Mouse (Mus musculus): ENCODE data around the gene Ube2g2.

Gene Ube2g2

DNA sequence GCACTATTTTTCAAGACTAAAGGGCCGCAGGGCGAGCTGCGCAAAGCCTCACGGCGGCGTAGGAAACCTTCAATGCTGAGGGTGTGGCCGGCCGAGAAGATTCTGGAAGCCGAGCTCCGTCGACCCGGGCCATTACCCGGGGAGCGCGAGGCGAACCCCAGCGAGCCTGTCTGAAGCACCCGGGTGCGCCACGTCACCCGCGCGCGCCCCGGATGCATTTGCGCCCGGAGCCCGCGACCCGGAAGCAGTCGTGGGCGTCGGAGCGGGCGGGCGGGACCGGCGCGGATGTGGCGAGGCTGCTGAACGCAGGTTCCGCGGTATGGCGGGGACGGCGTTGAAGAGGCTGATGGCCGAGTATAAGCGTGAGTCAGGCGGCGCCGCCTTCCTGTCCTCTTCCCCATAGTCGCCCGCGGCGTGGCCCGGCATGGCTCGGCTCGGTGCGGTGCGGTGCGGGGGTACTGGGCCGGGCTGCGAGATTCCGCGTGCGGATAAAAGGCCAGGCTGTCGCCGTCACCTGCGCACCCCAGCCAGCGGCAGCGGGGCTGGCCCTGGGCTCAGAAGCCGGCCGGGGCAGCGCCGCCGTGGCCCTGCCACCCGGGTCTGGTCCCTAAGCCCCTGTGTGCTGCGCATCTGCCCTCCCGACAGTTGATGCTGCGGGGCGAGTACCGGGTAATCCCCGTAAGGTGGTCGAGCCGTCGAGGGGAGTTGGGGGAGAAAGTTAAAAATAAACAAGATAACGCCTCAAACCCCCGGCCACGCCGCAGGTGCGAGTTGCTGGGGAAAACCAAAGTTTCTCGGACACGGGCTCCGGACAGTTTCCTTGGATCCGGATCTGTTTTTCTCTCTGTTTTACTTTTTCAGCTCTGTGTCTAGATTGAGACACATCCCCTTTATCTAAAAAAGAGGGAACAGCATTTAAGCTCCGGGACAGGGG, at the start of gene Ube2g2:
Gene Ube2g2 (plus strand): TSS at position 221 of the 934 bp plus-strand sequence.
- peak; percentile 85 to 88 for DNase-seq (ENCODE audit: low spot score in 2 of 2)

DNA sequence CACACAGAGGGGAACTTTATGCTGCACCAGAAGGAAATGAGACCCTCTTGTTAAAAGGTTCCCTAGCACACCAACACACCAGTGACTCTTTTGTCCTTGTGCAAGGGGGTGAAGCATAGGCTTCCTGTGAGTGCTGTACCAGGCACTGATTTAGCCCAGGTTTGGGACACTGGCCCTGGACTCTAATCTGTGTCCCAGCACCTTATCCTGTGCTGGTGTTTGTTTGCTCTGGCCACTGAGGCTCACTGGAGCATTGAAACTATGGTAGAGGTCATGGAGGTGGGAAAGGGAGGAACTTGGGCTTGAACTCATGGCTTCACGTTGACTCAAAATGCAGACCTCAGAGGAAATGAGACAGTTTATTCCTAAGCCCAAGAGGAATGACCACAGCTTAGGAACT, 48.9 kb upstream of the Ube2g2 start:
- DNase-seq (ENCODE audit: low spot score in 2 of 2): no peak

DNA sequence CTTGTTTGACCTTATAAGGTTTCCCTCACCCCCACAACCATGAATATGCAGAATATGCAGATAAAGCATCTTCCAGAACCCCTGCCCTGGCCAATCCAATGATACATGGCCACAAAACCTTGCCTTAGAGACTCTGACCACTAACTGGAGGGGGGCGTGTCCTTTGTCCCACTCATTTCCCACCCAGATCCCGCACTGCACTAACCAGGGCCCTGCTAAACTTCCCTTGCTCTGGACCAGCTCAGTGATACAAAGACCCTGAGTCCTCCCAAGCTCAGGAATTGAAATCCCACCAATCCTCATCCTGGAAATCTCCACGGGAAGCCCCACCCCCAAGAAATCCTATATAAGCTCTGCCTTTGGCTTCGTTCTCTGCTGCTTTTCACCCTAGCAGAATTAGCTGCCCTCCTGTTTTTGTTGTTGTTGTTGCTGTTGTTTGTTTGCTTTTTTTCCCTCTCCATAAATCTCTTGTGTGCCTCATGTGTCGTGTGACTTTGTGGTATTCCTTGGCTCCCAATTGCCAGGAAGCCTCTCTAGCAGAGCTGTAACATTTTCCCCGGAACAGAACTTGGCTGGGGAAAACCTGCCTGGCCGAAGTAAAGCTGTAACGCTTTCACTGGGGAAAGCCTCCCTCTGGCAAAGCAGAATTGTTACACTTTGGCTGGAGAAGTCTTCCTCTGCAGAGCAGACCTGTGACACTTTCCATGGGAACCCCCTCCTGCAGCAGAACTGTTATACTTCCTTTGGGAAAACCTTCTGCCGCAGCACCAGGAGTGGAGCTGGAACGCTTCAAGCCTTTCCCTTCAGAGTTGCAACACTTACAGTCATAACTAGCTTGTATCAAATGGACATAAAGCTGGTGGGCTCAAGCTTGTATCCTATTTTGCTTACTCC, 41.8 kb upstream of the Ube2g2 start:
- DNase-seq (ENCODE audit: low spot score in 2 of 2): no peak

DNA sequence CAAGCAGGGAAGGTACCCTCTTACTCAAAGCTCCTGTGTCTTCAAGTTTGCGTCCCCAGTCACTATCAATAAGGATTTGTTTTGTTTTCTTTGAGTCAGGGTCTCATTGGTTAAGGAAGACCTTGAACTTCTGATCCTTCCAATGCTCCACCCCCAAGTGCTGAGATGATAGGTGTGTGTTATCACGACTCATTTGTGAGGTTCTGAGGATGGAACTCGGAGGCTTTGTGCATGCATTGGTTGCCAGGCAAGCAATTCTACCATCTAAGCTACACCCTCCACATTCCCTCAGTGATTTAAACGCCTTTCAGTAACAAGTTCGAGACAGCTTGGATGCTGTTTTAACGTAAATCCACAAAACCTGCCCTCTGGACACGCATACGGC, 41.1 kb upstream of the Ube2g2 start:
- DNase-seq (ENCODE audit: low spot score in 2 of 2): no peak

DNA sequence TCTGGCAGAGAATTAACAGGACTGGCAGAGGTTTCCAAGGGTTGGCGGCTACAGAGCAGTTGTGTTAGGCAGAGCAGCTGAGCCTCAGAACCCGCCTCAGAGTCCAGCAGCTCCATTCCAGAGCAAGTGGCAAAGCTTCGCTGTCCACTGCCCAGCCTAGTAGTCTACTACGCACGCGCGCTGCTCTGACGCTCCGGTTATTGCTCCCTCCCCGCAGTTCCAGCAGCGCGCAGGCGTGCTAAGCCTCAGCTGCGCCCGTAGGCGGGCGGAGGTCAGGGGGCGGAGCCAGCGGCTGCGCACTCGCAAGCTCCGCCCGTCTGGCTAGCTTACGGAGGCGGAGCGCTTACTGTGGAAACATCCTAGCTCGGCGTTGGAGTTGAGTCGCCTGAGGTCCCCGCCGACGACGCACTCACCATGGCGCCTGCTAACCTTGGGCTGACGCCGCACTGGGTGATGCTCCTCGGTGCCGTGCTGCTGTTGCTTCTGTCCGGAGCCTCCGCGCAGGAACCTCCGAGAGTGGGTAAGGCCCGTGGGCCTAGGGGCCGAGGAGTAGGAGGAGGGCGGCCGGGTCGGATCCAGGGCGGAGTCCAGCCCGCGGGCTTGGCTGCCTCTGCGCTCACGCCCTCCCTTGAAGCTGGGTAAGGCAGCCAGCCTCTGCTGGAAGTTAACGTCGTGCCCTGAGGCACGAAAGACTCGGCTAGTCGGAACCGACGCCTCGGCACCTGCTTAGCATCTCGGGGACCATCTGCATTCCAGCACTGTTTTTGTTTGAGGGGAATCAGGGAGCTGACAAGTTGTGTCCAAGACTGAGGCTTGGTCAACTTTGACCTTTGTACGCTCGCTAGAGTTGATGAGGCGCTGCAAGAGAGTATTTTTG, 40.4 kb upstream of the Ube2g2 start, which contains the start of gene Pttg1ip:
Gene Pttg1ip (plus strand): TSS at position 313 of the 877 bp plus-strand sequence.
- DNase-seq (ENCODE audit: low spot score in 2 of 2): peak; percentile 92 to 93

DNA sequence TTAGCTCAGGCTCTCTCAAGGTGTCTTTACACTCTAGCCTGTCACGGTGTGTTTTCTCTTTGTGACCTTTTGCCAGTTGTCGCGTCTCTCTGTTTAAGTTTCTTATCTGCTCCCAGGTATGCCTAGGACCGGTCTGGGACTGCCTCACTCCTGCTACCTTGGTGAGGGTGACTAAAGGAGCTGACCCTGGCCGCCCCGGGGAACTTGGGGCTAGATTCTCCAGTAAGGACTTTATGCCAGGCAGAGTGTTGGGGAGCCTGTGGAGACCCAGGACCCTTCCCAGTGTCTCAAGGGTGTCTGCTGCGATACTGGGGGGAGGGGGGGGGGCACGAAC, 39.8 kb upstream of the Ube2g2 start:
- no peak for DNase-seq (ENCODE audit: low spot score in 2 of 2)

DNA sequence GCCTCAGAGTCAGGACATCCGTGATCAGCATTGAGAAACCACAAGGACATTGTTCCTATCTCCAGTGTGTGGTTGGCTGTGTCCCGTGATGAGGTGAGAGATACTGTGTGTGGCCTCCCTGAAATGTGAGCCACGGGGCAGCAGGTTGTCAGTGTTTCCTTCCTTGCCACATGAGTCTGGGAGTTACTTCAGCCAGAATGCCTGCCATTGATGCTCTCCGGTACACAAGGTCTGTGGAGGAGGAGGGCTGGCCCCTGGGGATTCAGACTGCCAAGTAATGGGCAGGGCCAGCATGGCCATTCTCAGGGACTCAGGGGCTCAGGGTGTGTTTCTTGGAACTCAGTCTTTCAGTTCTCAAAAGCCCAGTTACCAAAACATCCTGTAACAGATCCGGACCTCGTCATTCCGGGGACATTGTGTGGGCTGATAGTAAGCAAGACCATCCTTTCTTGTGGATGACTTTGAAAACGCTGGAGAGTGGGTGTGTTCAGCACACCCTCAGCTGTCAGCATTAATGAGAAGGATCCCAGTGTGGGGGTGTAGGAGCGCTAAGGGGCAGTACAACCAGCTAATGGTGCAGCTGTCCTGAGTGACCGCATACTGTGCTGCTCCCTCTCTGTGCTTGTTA, 38.2 kb upstream of the Ube2g2 start:
- DNase-seq (ENCODE audit: low spot score in 2 of 2): no peak

DNA sequence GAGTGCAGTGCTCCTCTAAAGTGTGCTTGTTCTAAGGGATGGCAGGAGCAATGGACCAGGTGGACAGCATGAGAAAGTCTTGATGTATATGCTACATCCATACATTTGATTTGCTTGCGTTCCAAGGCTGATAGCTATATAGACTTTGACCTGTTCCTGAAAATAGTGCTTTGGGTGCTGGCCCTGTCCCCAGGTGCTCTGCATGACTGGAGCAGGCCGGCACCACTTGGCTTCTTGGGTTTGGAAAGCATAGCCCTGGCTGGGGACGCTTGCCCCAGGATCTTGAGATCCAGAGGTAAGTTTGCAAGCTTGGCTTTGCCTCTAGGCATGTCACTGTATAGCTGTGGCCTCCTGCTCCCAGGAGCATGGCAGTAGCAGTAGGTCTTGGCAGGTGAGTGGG, 35.4 kb upstream of the Ube2g2 start:
- DNase-seq (ENCODE audit: low spot score in 2 of 2): no peak

DNA sequence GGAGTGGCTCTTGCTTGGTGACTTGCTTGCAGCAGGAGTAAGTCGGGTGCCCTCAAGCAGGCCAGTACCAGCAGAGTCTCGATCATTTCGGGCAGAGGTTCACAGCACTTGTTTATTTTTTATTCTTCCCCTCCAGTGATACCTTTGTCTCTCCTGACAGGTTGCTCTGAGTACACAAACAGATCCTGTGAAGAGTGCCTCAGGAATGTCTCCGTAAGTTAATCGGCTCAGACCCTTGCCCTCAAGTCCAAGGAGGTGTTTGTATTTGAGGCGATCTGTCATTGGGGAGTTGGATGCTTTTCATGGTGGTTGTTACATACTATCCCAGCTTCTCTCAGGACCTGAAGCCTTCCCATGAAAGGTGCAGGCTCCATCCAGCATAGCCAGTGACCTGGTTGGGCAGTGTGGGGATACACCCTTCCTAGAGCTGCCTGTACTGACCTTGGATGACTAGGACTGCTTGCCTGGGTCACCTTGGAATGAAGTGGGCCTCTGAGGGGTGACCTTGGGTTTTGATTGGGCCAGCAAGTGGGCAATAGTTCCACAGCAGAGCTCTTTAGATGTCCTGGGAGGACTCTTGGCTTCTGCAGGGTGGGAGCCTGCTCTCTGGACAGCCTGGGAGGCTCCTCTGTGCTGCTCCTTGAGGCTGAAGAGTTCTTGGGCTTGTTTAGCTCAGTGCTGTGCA, 34.8 kb upstream of the Ube2g2 start:
- no peak for DNase-seq (ENCODE audit: low spot score in 2 of 2)

DNA sequence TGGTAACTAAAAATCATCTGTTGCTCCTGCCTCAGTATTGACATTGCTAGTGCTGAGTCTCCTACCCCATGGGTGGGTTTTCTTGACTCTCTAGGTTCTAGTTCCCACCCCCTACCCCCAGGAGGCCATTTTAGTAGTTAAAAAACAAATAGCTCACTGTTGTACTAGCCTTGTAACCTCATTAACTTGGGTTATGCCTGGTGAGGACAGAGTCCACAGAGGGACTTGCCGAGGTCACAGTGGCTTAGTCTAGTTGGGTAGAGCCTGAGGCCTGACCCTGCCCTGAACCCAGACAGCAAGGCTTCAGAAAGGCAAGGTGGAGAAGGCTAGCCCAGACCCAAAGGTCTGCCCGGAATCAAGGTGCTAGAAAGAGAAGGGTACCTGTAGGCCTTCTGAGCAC, 34.0 kb upstream of the Ube2g2 start:
- DNase-seq (ENCODE audit: low spot score in 2 of 2): no peak

DNA sequence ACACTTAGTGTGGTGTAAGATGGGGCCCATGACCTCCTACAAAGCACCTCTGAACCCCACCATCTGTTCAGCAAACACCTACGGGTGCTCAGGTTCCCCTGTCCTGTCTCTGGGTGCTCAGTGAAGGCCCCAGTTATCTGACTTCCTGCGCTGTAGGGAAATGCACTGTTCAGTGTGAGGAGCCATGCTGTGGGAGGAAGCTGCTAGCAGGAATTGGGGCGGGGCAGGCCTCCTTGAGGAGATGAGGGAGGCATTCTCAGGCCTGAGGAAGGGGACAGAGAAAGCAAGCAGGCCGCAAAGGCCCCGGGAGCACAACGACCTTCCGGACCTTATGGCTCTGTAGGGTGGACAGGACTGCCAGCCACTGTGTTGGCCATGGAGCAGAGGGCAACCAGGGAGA, 33.0 kb upstream of the Ube2g2 start:
- no peak for DNase-seq (ENCODE audit: low spot score in 2 of 2)

DNA sequence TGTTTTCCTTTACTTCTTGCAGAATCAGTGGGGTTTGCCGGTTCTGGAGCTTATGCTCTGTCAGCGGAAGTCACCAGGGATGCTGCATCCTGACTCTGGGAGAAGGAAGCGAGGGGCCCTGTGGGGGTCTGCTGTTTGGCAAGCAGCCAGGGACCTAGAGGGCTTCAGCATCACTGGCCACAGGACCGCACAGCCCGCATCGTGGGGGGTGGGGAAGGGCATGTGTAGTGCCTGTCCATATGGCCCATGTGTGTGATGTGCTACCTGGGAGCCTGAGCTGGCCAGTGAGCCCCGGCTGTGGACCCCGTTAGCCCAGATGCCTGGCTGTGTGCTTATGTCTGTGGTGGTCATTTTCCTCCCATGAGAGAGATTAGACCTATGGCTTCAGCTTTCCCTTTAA, 32.3 kb upstream of the Ube2g2 start:
- DNase-seq (ENCODE audit: low spot score in 2 of 2): no peak

DNA sequence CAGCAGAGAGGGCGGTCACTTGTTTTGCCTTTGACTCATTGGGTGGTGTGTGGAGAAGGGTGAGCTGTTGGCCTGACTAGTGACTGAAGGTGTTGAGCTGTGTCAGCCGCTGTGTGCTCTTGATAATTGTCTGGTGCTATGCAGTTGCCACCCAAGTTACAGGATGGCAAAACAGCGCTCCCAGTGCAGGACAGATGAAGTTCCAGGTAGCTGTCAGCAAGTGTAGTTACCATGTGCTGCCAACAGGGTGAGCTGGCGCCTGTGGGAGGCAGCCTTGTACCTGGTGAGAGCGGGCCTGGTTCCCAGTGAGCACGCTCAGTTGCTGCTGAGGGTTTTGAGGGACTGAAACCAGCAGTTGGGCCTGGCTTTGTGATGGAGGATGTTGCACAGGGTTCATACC, 31.3 kb upstream of the Ube2g2 start:
- no peak for DNase-seq (ENCODE audit: low spot score in 2 of 2)

DNA sequence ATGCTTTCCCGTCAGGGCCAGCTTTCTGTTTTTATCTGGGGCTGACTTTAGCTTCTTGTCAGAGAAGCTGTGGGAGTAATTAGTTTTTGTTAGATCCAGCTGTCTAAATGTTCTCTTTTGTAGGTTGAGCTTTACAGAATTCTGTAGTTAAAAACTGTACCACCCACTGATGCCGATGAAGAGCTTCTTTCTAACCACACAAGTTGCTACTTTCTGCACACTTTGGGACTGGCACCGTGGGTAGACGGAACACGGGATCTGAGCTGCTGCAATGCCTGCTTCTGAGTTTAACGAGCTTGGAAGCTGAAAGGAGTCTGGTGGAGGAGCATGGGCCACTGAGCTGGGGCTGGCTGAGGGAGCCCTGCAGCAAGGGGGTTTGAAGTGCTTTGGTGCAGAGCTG, 30.5 kb upstream of the Ube2g2 start:
- peak; percentile 74 to 78 for DNase-seq (ENCODE audit: low spot score in 2 of 2)

DNA sequence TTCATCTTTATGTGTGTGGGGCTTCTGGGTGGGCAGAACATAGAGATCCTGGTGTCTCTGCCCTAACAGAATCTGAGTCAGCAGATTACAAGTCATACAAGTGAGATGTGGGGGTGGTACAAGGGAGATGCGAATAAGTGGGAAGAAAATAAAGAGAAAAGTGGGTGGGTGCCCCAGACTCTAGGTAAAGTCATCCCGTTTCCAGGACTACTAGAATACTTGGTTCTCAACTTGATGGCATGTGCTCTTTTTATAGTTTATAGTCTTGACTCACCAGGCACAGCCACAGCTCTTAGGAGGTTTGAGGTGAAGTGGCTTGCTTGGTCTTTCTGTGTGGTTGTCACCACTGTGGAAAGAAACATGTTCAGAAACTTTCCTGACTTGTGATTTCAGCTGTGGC, 26.0 kb upstream of the Ube2g2 start:
- DNase-seq (ENCODE audit: low spot score in 2 of 2): no peak

DNA sequence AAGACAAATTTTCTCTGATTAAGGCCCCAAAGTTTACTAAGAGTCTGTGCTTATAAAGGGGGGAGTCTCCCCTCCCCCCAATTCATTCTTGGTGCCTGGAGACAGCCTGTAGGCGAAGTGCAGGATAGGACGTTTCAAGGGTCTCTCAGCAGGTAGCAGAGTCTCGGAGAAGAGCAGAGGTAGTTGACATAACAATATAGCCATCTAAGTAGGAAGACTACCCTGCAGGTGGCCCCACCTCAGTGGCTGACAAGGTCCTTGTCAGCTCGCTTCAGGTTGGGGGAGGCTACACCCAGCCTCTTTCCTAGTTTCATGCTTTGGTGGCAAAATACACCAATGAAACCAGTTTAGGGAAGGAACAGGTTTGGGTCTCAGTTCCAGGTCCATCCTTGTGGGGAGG, 19.1 kb upstream of the Ube2g2 start:
- no peak for DNase-seq (ENCODE audit: low spot score in 2 of 2)

DNA sequence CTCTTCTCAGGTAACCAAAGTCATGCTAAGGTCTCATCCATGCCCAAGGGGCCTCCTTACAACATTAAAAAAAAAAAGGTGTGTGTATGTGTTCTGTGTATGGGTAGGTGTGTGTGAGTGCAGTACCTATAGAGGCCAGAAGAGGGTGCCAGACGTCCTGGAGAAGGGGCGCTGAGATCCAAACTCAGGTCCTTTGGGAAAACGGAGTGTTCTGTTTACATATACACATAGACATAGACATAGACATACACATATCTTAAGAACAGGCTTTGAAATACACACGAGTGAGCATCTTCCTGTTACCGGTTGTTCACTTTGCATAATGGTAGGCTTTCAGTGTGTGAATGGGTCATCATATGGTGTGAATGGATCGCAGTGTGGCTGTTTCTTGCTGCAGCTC, 18.0 kb upstream of the Ube2g2 start:
- DNase-seq (ENCODE audit: low spot score in 2 of 2): no peak

DNA sequence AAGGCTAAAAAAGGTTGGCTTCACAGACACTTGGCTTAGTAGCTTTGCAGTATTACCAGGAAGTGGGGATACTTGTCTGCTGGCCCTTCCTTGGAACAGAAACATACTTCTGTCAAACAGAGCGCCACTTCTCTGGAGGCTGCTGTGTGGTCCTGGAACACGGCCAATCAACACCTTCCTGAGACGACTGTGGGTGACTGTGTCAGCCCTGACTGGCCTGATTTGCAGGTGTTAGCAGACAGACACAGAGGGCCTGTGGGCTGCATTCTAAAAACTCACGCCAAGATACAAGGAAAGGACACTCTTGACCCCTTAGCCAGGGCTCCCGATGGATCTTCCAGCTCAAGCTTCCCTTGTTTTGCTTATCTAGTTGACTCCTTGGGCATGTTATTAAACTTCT, 17.1 kb upstream of the Ube2g2 start:
- no peak for DNase-seq (ENCODE audit: low spot score in 2 of 2)

DNA sequence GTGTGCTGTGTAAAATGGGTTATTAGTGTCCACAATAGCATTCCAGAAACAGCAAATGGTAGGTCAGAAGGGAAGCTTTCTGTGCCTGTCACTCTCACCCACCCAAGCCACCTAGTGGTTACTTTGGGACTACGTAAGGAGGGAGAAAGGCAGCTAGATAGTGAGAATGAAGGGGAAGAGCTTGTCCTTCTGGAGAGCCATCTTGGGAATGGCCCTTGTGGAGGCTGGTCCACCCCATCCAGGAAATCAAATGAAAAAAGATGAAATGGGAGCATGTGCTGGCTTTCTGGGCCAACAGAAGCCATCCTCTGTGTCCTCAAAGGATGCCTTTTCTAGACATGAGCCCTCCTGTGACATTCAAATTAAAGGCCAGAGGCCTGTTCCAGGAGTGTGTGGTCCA, 16.7 kb upstream of the Ube2g2 start:
- no peak for DNase-seq (ENCODE audit: low spot score in 2 of 2)

DNA sequence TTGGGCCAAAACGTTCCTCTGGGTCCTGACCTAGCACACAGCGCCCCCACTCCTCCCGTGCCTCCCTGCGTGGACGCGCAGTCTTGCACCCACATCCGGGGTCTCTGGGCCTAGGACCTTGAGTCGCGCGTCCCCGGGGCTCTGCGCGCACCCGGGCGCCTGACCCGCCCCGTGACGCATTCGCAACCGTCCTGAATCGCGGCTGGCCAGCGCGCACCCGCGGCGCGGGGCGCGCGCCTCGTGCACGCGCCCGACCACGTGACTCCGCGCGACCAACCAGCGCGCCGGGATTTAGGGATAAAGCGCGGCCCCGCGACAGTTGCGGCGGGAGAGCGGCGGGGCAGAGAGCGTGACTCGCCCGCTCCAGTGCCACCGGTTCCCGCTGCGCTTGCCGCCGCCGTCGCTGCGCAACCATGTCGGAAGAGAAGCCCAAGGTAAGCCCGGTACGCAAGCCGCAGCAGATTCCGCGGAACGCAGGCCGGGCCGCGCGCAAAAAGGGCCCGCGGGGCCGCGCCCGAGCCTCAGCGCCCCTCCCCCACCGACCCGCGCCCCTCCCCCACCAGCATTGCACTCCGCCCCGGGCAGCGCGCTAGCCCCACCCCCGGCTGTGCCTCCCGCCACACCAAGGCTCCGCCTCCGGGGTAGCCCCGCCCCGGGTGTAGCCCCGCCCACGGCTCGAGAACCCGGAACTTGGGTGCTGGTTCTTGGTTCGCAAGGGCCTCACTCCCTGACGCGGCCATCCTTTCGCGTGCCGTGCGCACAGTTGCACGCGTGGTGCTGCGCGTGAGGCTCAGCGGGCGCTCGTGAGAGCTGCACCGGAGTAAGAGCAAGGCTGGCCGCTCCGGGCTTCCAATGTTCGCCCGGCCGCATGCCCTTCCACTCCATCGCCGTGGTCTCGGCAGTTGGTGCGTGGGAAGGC, 15.9 kb upstream of the Ube2g2 start, which contains the start of the genes Sumo3 and Gm49325:
Gene Sumo3 (plus strand): TSS at position 190 of the 919 bp plus-strand sequence.
Gene Gm49325 (plus strand): TSS at position 290 of the 919 bp plus-strand sequence.
- peak; percentile 90 for DNase-seq (ENCODE audit: low spot score in 2 of 2)
